Mouse (Mus musculus) forebrain, embryonic 10.5 days (tissue): ENCODE data around the gene Camkk2. TPM values are rescaled to one million over a fixed set of nuclear protein-coding genes. Genes with fewer than 3 reads are reported as not detected.

Experiments
- microRNA-seq: library from miRNA; unstranded; fragments of <30 nt; microRNA quantifications from one replicate; pipeline ENCODE4, GENCODE M21; 2017
- polyA plus RNA-seq: library from polyadenylated mRNA; unstranded; fragments of >200 nt; fragmentation: Nextera tagmentation; extraction: Ambion mirVana; gene quantifications from 2 replicates; pipeline ENCODE4 v1.2.1, GENCODE M21; 2016

The Camkk2 gene
- polyA plus RNA-seq, 1 experiment from 2014 or later: 22.6 TPM

Small RNA genes lying within 50 kb of the gene (microRNA-seq; reads per million reads assigned to microRNA genes)
- gene Mir8115: not detected

Other genes starting within 250 kb of the Camkk2 start
- gene Ift81, start 164.9 kb downstream of the Camkk2 start, polyA plus RNA-seq: 45.8 and 51.8 TPM in 2 replicates
- 0.31 and 0.60 TPM in 2 replicates for gene P2rx7, start 135.5 kb downstream of the Camkk2 start, polyA plus RNA-seq
- gene P2rx4, start 71.9 kb downstream of the Camkk2 start, polyA plus RNA-seq: 4.4 and 5.2 TPM in 2 replicates
- 510 and 525 TPM in 2 replicates for gene Anapc5, start 41.9 kb upstream of the Camkk2 start, polyA plus RNA-seq
- gene Rnf34, start 70.6 kb upstream of the Camkk2 start, polyA plus RNA-seq: 48.5 and 53.4 TPM in 2 replicates
- 83.3 and 83.4 TPM in 2 replicates for gene Kdm2b, start 210.4 kb upstream of the Camkk2 start, polyA plus RNA-seq
- 6.9 and 7.9 TPM in 2 replicates for gene Orai1, start 235.7 kb upstream of the Camkk2 start, polyA plus RNA-seq